Mouse (Mus musculus) MEL (cell line): Measurements from ENCODE around the gene Zfand6. TPM values are rescaled to one million over a fixed set of nuclear protein-coding genes. Genes with fewer than 3 reads are reported as not detected.

ENCODE experiments used
- DNase-seq: peaks from one replicate; pipeline ENCODE4 v3.0.0; 2011; ENCODE audit warnings: low read depth, low spot score
- H3K27ac ChIP-seq: 2 replicates; pipeline ENCODE4 v1.5.1; 2012; ENCODE audit warnings: low read depth, mild to moderate bottlenecking, control low read depth, low read length, moderate library complexity; ENCODE audit not compliant: control insufficient read depth
- H3K27me3 ChIP-seq, 2 experiments: fragments of 150-350 bp in 1 of 2; sonication (generic) in 1 of 2; 2 replicates each; pipeline ENCODE4 v1.6.1; 2012; ENCODE audit warnings: low read length in 2 of 2, mild to moderate bottlenecking in 2 of 2, improper control_type of control experiment in 1 of 2, moderate library complexity in 1 of 2; ENCODE audit not compliant: insufficient read depth in 2 of 2, control insufficient read depth in 1 of 2
- H3K36me3 ChIP-seq, 2 experiments: 2 replicates each; pipeline ENCODE4 v1.6.1; 2012 to 2014; ENCODE audit warnings: low read length in 2 of 2, improper control_type of control experiment in 1 of 2, inconsistent platforms in 1 of 2, mild to moderate bottlenecking in 1 of 2; ENCODE audit not compliant: insufficient read depth in 2 of 2, control insufficient read depth in 1 of 2
- H3K4me1 ChIP-seq, 2 experiments: fragments of 150-350 bp in 1 of 2; sonication (generic) in 1 of 2; 2 replicates each; pipeline ENCODE4 v1.6.1; 2012; ENCODE audit warnings: low read length in 2 of 2, improper control_type of control experiment in 1 of 2, mild to moderate bottlenecking in 1 of 2; ENCODE audit not compliant: insufficient read depth in 2 of 2, control insufficient read depth in 1 of 2
- H3K4me3 ChIP-seq, 2 experiments: fragments of 150-350 bp in 1 of 2; sonication (generic) in 1 of 2; 2 replicates each; pipeline ENCODE4 v1.5.1; 2012; ENCODE audit warnings: low read depth in 2 of 2, low read length in 2 of 2, mild to moderate bottlenecking in 2 of 2, moderate library complexity in 2 of 2, control low read depth in 1 of 2, improper control_type of control experiment in 1 of 2; ENCODE audit not compliant: control insufficient read depth in 1 of 2, insufficient read depth in 1 of 2
- H3K79me2 ChIP-seq: 2 replicates; pipeline ENCODE4 v1.6.1; 2012; ENCODE audit warnings: mild to moderate bottlenecking, low read length, moderate library complexity; ENCODE audit not compliant: control insufficient read depth, poor library complexity, insufficient read depth
- H3K9ac ChIP-seq: 2 replicates; pipeline ENCODE4 v1.6.1; 2012; ENCODE audit warnings: low read depth, mild to moderate bottlenecking, control low read depth, low read length, moderate library complexity; ENCODE audit not compliant: control insufficient read depth, poor library complexity, severe bottlenecking
- H3K9me3 ChIP-seq: fragments of 150-350 bp; sonication (generic); replicated peaks from 2 replicates; pipeline ENCODE4 v1.6.1; 2012; ENCODE audit warnings: mild to moderate bottlenecking, low read length, improper control_type of control experiment, moderate library complexity; ENCODE audit not compliant: insufficient read depth
- CTCF ChIP-seq, 3 experiments: IDR thresholded peaks in 2 of 3; conservative IDR thresholded peaks in 1 of 3; 2 replicates each; pipeline ENCODE4 v1.5.1; 2011 to 2012; ENCODE audit warnings: low read length in 3 of 3, low read depth in 2 of 3, mild to moderate bottlenecking in 2 of 3, improper control_type of control experiment in 1 of 3, inconsistent platforms in 1 of 3, mixed read lengths in 1 of 3, moderate library complexity in 1 of 3; ENCODE audit not compliant: control insufficient read depth in 1 of 3, insufficient read depth in 1 of 3, poor library complexity in 1 of 3, severe bottlenecking in 1 of 3
- E2F4 ChIP-seq: IDR thresholded peaks from 2 replicates; pipeline ENCODE4 v1.6.1; 2011; ENCODE audit warnings: low read depth, low read length, improper control_type of control experiment, borderline replicate concordance
- EP300 ChIP-seq, 2 experiments: IDR thresholded peaks; 2 replicates each; pipeline ENCODE4 v1.6.1; 2011; ENCODE audit warnings: improper control_type of control experiment in 2 of 2, low read length in 2 of 2, low read depth in 1 of 2, mild to moderate bottlenecking in 1 of 2
- ETS1 ChIP-seq: IDR thresholded peaks from 2 replicates; pipeline ENCODE4 v1.6.1; 2012; ENCODE audit warnings: low read depth, mild to moderate bottlenecking, inconsistent platforms, low read length, improper control_type of control experiment, moderate library complexity
- GATA1 ChIP-seq: IDR thresholded peaks from 2 replicates; pipeline ENCODE4 v1.6.1; 2011; ENCODE audit warnings: low read depth, low read length, improper control_type of control experiment
- JUND ChIP-seq: IDR thresholded peaks from 2 replicates; pipeline ENCODE4 v1.6.1; 2011; ENCODE audit warnings: low read depth, mild to moderate bottlenecking, improper control_type of control experiment, low read length
- MAFK ChIP-seq: IDR thresholded peaks from 2 replicates; pipeline ENCODE4 v1.6.1; 2011; ENCODE audit warnings: low read depth, mild to moderate bottlenecking, low read length, improper control_type of control experiment, borderline replicate concordance
- MEF2A ChIP-seq: IDR thresholded peaks from 2 replicates; pipeline ENCODE4 v1.6.1; 2014; ENCODE audit warnings: low read depth, mild to moderate bottlenecking, inconsistent platforms, low read length, improper control_type of control experiment; ENCODE audit not compliant: poor library complexity, insufficient replicate concordance, severe bottlenecking; ENCODE audit errors: extremely low read depth
- MYB ChIP-seq: IDR thresholded peaks from 2 replicates; pipeline ENCODE4 v1.6.1; 2011; ENCODE audit warnings: mild to moderate bottlenecking, low read depth, low read length, improper control_type of control experiment
- NRF1 ChIP-seq: IDR thresholded peaks from 2 replicates; pipeline ENCODE4 v1.6.1; 2014; ENCODE audit warnings: low read depth, mild to moderate bottlenecking, inconsistent platforms, low read length, improper control_type of control experiment, moderate library complexity; ENCODE audit not compliant: poor library complexity, insufficient read depth, severe bottlenecking
- POLR2A ChIP-seq, 2 experiments: IDR thresholded peaks; 2 replicates each; pipeline ENCODE4 v1.6.1; 2011 to 2012; ENCODE audit warnings: low read length in 2 of 2, mild to moderate bottlenecking in 2 of 2, control low read depth in 1 of 2, improper control_type of control experiment in 1 of 2, low read depth in 1 of 2, moderate library complexity in 1 of 2; ENCODE audit not compliant: control insufficient read depth in 1 of 2, insufficient read depth in 1 of 2, poor library complexity in 1 of 2
- POLR2AphosphoS5 ChIP-seq: IDR thresholded peaks from 2 replicates; pipeline ENCODE4 v1.6.1; 2012; ENCODE audit warnings: low read depth, borderline replicate concordance, mild to moderate bottlenecking, inconsistent platforms, low read length, moderate library complexity, mixed read lengths
- RCOR1 ChIP-seq: IDR thresholded peaks from 2 replicates; pipeline ENCODE4 v1.6.1; 2012; ENCODE audit warnings: low read depth, mild to moderate bottlenecking, inconsistent platforms, low read length, improper control_type of control experiment
- TAL1 ChIP-seq: IDR thresholded peaks from 2 replicates; pipeline ENCODE4 v1.6.1; 2012; ENCODE audit warnings: mild to moderate bottlenecking, inconsistent platforms, low read length, moderate library complexity, mixed read lengths
- TBP ChIP-seq: IDR thresholded peaks from 2 replicates; pipeline ENCODE4 v1.8.0; 2011; ENCODE audit warnings: low read depth, low read length, improper control_type of control experiment
- TCF12 ChIP-seq: IDR thresholded peaks from 2 replicates; pipeline ENCODE4 v1.6.1; 2014; ENCODE audit warnings: low read depth, mild to moderate bottlenecking, inconsistent platforms, low read length, improper control_type of control experiment, moderate library complexity
- USF1 ChIP-seq: IDR thresholded peaks from 2 replicates; pipeline ENCODE4 v1.6.1; 2014; ENCODE audit warnings: low read depth, mild to moderate bottlenecking, inconsistent platforms, low read length, improper control_type of control experiment, moderate library complexity
- USF2 ChIP-seq, 2 experiments: IDR thresholded peaks; 2 replicates each; pipeline ENCODE4 v1.6.1; 2011 to 2012; ENCODE audit warnings: improper control_type of control experiment in 2 of 2, low read length in 2 of 2, borderline replicate concordance in 1 of 2, inconsistent platforms in 1 of 2, low read depth in 1 of 2, mild to moderate bottlenecking in 1 of 2; ENCODE audit not compliant: insufficient read depth in 1 of 2
- ZNF384 ChIP-seq: IDR thresholded peaks from 2 replicates; pipeline ENCODE4 v1.6.1; 2012; ENCODE audit warnings: low read depth, mild to moderate bottlenecking, inconsistent platforms, low read length, improper control_type of control experiment
- polyA plus RNA-seq, 2 experiments: library from polyadenylated mRNA; stranded (reverse) in 1 of 2; unstranded in 1 of 2; fragments of >175 nt in 1 of 2; fragments of >200 nt in 1 of 2; gene quantifications; 2 replicates each; pipeline versions ENCODE4 v1.2.1 to v1.2.4; 2012; ENCODE audit warnings: low replicate concordance in 2 of 2, low read depth in 1 of 2; ENCODE audit not compliant: insufficient read length in 2 of 2, insufficient read depth in 1 of 2, missing spikeins in 1 of 2
- total RNA-seq: library from RNA; depleted of rRNA; stranded (reverse); fragments of 300-350 nt; gene quantifications from 2 replicates; pipeline ENCODE4 v1.2.3, GENCODE M21; 2012

Gene Zfand6
- total and polyA plus RNA-seq, 3 experiments = 20.3 to 315 (median 39.9) TPM

DNA sequence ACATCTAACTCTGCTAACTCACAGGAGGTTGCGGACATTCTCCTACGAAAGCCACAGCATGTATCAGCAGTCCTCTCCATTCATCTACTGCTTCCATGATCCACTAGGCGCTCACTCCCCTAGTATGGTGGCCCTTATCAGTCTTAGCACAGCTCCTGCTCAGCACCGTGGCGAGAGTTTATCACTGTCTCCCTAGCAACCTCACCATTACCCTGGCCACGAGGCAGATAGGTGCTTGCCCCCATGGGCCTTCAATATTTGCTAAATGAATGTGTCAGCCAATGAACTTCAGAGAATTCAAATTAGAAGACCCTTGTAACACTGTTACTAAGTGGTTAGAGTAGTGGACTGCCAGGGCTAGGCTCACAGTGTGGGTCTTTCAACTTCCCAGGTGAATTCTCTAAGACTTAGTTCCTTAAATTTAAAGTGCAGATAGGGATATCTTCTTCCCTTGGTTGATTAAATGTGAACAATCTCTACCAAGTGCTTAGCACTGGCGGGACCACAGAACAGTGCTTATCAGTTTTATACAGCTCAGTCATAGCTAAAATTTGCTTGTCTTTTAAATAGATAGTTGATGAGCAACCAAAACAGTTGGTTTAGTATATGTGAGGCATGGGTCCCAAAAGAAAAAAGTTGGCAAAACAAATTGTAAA, 33.2 kb upstream of the Zfand6 start (continued):
- no peak for TF ChIP-seq JUND
- no peak for TF ChIP-seq TBP

DNA sequence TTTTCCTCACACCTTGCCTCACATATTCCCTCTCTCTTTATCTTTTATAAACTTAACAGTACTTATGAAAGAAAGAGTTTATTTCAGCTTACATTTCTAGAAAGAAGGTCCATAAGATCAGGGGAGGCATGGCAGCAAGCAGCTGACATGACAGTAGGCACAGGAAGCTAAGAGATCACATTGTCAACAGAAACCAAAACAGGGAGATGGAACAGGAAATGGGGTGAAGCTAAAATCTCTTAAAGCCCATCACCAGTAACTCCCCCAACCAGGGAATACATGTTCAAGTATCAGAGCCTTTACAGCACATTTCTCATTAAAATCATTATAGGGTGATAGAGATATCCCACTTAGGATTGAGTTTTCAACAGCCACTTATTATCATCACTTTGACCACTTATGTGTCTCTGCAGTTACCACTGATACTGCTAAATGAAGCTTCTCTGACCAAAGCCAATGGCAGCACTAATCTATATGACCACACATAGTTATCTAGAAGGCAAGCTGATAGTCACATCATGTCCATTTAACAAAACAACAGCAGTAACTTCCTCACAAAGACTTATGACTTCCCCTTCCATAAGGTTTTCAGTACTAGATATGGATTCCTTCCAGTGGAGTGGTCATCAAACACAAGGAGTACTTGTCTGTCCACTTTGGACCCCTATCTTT, 20.7 kb upstream of the Zfand6 start:
- no peaks in the 10 kb centered on the region for H3K9me3 ChIP-seq
- H3K79me2 ChIP-seq = no peaks in the 10 kb centered on the region
- H3K4me3 ChIP-seq = no peak overlapping the region
- TF ChIP-seq POLR2A (IDR thresholded peaks at IDR 0.05; ENCODE audit: control insufficient read depth in 1 of 2, insufficient read depth in 1 of 2, low read depth in 1 of 2, low read length in 2 of 2, poor library complexity in 1 of 2) = no peak
- TF ChIP-seq TCF12 = peak; percentile 48; the same call in 1 of the 2 replicates
- no peak for TF ChIP-seq MYB
- no peak for TF ChIP-seq USF1
- no peak for TF ChIP-seq MAFK
- no peak for TF ChIP-seq RCOR1
- peak; percentile 79 for TF ChIP-seq GATA1
- no peak for TF ChIP-seq POLR2AphosphoS5
- TF ChIP-seq NRF1 = no peak
- no peak for TF ChIP-seq TBP
- TF ChIP-seq E2F4 = no peak
- TF ChIP-seq TAL1 = no peak
- no peak for TF ChIP-seq CTCF (IDR thresholded peaks at IDR 0.05 in 2 of 3, conservative IDR thresholded peaks at IDR 0.05 in 1 of 3; ENCODE audit: control insufficient read depth in 1 of 3, insufficient read depth in 1 of 3, low read depth in 2 of 3, low read length in 3 of 3, poor library complexity in 1 of 3, severe bottlenecking in 1 of 3)
- TF ChIP-seq ZNF384 = no peak
- TF ChIP-seq MEF2A = no peak
- TF ChIP-seq EP300 (IDR thresholded peaks at IDR 0.05; ENCODE audit: low read depth in 1 of 2, low read length in 2 of 2) = peak; percentile 67 to 69
- TF ChIP-seq USF2 (IDR thresholded peaks at IDR 0.05; ENCODE audit: borderline replicate concordance in 1 of 2, insufficient read depth in 1 of 2, low read depth in 1 of 2, low read length in 2 of 2) = no peak
- no peak for TF ChIP-seq ETS1
- peaks cover 3 to 6% of the 10 kb centered on the region in 2 experiments; a peak in 2 of 4 replicates for H3K4me1 ChIP-seq
- H3K9ac ChIP-seq = no peak overlapping the region
- DNase-seq = peak; percentile 23
- H3K27ac ChIP-seq = no peak overlapping the region
- H3K36me3 ChIP-seq = peaks cover 0 to 12% of the 10 kb centered on the region in 2 experiments; a peak in 2 of 4 replicates
- H3K27me3 ChIP-seq = no peaks in the 10 kb centered on the region
